Mouse (Mus musculus) intestine, postnatal 0 days (tissue): Measurements from ENCODE around the gene Sike1. TPM values are rescaled to one million over a fixed set of nuclear protein-coding genes. Genes with fewer than 3 reads are reported as not detected.

Experiments
- ATAC-seq: fragments of 200-750 bp; cut with Nextera tagmentation; 2 replicates; pipeline ENCODE4 v1.8.0; 2017; ENCODE audit warnings: mild to moderate bottlenecking, moderate TSS enrichment, moderate library complexity
- H3K27ac ChIP-seq: fragments of 300-500 bp; sonication (generic); 2 replicates; pipeline ENCODE4 v1.5.1; 2014; ENCODE audit warnings: mild to moderate bottlenecking, low read depth, low read length, moderate library complexity
- H3K27me3 ChIP-seq: fragments of 300-500 bp; sonication (generic); replicated peaks from 2 replicates; pipeline ENCODE4 v1.6.1; 2014; ENCODE audit warnings: low read length, mixed read lengths; ENCODE audit not compliant: control insufficient read depth, insufficient read depth
- H3K36me3 ChIP-seq: fragments of 300-500 bp; sonication (generic); 2 replicates; pipeline ENCODE4 v1.6.1; 2014; ENCODE audit warnings: mild to moderate bottlenecking, moderate library complexity; ENCODE audit not compliant: control insufficient read depth, insufficient read depth
- H3K4me1 ChIP-seq: fragments of 300-500 bp; sonication (generic); replicated peaks from 2 replicates; pipeline ENCODE4 v1.6.1; 2014; ENCODE audit warnings: antibody characterized with exemption, low read length, mixed read lengths; ENCODE audit not compliant: control insufficient read depth, insufficient read depth
- H3K4me2 ChIP-seq: fragments of 300-500 bp; sonication (generic); replicated peaks from 2 replicates; pipeline ENCODE4 v1.6.1; 2014; ENCODE audit warnings: low read depth, mild to moderate bottlenecking, moderate library complexity
- H3K4me3 ChIP-seq: fragments of 300-500 bp; sonication (generic); 2 replicates; pipeline ENCODE4 v1.5.1; 2014; ENCODE audit warnings: low read depth, low read length
- H3K9ac ChIP-seq: fragments of 300-500 bp; sonication (generic); 2 replicates; pipeline ENCODE4 v1.6.1; 2014; ENCODE audit warnings: mild to moderate bottlenecking, low read depth, low read length
- H3K9me3 ChIP-seq: fragments of 300-500 bp; sonication (generic); 2 replicates; pipeline ENCODE4 v1.6.1; 2016; ENCODE audit warnings: mixed run types; ENCODE audit not compliant: control insufficient read depth
- CTCF ChIP-seq: sonication (generic); IDR thresholded peaks from 2 replicates; pipeline ENCODE4 v1.5.1; 2016; ENCODE audit warnings: low read depth, mild to moderate bottlenecking, control low read depth, antibody characterized with exemption, moderate library complexity
- WGBS: fragments of 180-500 bp; shearing (Covaris S2); extraction: QIAGEN DNeasy Blood & Tissue Kit; methylation state at CpG from one replicate; pipeline ENCODE4 v1.1.7; 2014; 5-methylcytosine and 5-hydroxymethylcytosine counted together
- polyA plus RNA-seq: library from polyadenylated mRNA; unstranded; fragments of >200 nt; fragmentation: Nextera tagmentation; extraction: Ambion mirVana; gene quantifications from 2 replicates; pipeline ENCODE4 v1.2.1, GENCODE M21; 2015

The Sike1 gene
- polyA plus RNA-seq, 1 experiment from 2014 or later: 36.6 TPM

- H3K9me3 ChIP-seq: no peaks in the 10 kb centered on the region
- no peak overlapping the region for H3K4me2 ChIP-seq
- TF ChIP-seq CTCF: no peak
- no peak for ATAC-seq
- H3K36me3 ChIP-seq: peaks cover 55% of the 10 kb centered on the region
- H3K9ac ChIP-seq: no peak overlapping the region
- H3K27ac ChIP-seq: no peak overlapping the region
- H3K4me1 ChIP-seq: 0 out of 2 replicates have a peak, but pooled peaks cover 3% of the 10 kb centered on the region
- H3K4me3 ChIP-seq: no peak overlapping the region
- 84% methylated on average over 5 of the region's 5 CpGs for WGBS
- H3K27me3 ChIP-seq: no peaks in the 10 kb centered on the region
These were observed 60.6 kb downstream of the Sike1 start for GRCm38 (mm10) chr3:103056016-103056595.

- Histone ChIP-seq H3K9me3 (no peaks in the 10 kb centered on the region), H3K4me3 (peak overlapping the region; percentile 86), H3K27me3 (no peaks in the 10 kb centered on the region), H3K4me2 (peak overlapping the region; percentile 78), H3K4me1 (0 out of 2 replicates have a peak, but pooled peaks cover 3% of the 10 kb centered on the region), H3K9ac (peak overlapping the region; percentile 52; the same call in 1 of the 2 replicates), H3K27ac (peak overlapping the region; percentile 92; the same call in 1 of the 2 replicates), H3K36me3 (peaks cover 54% of the 10 kb centered on the region)
- TF ChIP-seq CTCF: no peak
- peak; percentile 21; the same call in 1 of the 2 replicates for ATAC-seq
- 3% methylated on average over 10 of the region's 10 CpGs for WGBS
These were observed 62.2 kb downstream of the Sike1 start for GRCm38 (mm10) chr3:103057752-103058151.

Other genes starting within 250 kb of the Sike1 start
- gene Tshb, start 213.0 kb upstream of the Sike1 start, polyA plus RNA-seq: 0.08 and 0.16 TPM in 2 replicates
- not detected in 2 replicates for gene Sycp1, start 59.6 kb upstream of the Sike1 start, polyA plus RNA-seq
- not detected in 2 replicates for gene Nr1h5, start 31.6 kb upstream of the Sike1 start, polyA plus RNA-seq
- 113 and 126 TPM in 2 replicates for gene Csde1, start 24.7 kb downstream of the Sike1 start, polyA plus RNA-seq
- gene Nras, start 62.6 kb downstream of the Sike1 start, polyA plus RNA-seq: 40.1 and 42.9 TPM in 2 replicates
- not detected in 2 replicates for gene Ampd1, start 78.3 kb downstream of the Sike1 start, polyA plus RNA-seq
- 0.95 and 0.96 TPM in 2 replicates for gene Dennd2c, start 106.9 kb downstream of the Sike1 start, polyA plus RNA-seq
- gene Bcas2, start 175.9 kb downstream of the Sike1 start, polyA plus RNA-seq: 88.7 and 93.5 TPM in 2 replicates